Mouse (Mus musculus): ENCODE measurements around the gene Psap. TPM values are rescaled to one million over a fixed set of nuclear protein-coding genes. Genes with fewer than 3 reads are reported as not detected.
A peak's percentile ranks its signal among the peaks of the same experiment; 100 is the strongest.

Gene Psap
- polyA plus RNA-seq, 1 experiment from 2014 or later = 226 TPM

DNA sequence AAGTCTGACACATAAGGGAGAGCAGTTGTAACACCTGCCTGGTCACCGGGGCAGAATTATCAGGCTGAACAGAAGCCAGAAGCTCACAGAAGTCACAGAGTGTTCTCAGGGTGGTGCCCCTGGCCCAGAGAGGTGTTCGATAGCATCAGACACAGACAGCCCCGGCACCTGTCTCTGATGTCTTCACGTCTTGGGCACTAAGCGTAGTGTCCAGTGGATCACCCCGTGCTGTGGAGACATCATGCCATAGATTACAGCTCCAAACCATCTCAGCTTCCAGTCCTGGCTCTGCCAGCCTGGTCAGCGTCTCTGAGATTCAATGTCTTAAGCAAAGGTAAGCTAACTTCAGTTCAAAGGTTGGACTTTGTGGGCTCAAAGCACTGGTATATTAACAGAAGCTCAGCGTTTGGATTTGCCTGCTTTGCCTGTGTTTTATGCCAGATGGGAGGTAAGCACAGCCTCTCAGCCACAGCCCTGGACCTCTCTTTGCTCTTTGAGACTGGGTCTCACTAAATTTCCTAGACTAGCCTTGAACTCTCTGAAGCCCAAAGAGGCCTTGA is 10.5 kb upstream of the Psap start:
- ATAC-seq (ENCODE audit: insufficient number of reproducible peaks, low FRiP score, low TSS enrichment, low read depth) = no peak
- Histone ChIP-seq H3K27ac (no peak overlapping the region), H3K36me3 (no peaks in the 10 kb centered on the region), H3K9ac (no peak overlapping the region), H3K27me3 (no peaks in the 10 kb centered on the region), H3K4me2 (no peak overlapping the region), H3K4me1 (0 out of 2 replicates have a peak, but pooled peaks cover 5% of the 10 kb centered on the region), H3K9me3 (no peaks in the 10 kb centered on the region), H3K4me3 (no peak overlapping the region)
- 86% methylated on average over 8 of the region's 8 CpGs for WGBS

DNA sequence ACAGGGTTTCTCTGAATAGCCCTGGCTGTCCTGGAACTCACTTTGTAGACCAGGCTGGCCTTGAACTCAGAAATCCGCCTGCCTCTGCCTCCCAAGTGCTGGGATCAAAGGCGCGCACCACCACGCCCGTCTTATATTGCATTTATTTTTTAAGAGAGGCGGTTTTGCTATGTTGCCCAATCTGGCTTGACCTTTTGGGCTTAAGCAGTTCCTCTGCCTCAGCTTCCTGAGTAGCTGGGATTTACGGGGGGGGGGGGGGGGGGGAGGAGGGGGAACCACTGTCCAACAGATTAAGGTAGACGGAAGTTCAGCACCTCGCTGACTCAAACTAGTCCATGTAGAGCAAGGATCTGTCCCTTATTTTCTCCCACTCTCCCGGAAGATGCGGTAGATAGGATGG is 8.7 kb upstream of the Psap start:
- H3K27me3 ChIP-seq = no peaks in the 10 kb centered on the region

DNA sequence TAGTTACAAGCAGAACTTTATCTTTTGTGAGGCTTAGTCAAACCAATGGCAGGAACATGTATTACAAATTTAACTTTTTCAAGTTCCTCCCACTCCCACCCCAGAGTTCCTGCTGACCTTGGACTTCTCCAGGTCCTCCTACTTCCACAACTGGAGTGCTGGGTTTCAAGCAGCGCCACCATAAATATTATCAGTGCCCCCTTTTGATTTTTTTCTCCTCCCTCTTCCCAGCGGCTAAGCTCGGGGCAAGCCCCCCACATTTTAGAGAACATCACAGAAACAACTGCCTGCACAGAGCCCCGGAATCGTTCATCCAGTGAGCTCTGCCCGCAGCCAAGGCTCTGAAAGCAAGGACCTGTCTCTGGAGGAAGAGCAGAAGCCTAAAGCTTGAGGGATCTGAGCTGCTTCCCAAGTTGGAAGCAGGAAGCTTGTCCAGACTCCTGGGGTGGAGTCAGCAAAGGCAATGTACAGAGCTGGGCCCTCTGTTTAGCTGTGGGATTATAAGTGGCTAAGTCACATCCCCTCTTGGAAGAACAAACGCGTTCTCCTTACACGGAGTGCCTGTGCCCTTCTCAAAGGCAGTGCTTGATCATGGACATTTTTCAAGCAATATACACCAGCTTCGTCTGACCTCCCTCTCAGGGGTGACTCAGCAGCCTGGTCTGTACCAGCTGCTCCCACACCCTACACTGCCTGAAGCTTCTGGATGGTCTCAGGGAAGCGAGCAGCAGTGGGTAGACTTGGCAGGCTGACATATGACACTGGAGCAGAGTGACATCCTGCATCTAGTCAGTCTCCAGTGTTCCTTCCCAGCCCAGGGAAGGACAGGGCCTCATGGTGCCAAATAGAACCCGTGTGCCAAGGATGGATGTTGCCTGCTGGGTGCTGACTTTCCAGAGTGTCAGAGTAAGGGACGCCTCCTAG is 8.0 kb upstream of the Psap start:
- no peaks in the 10 kb centered on the region for H3K9me3 ChIP-seq
- H3K9ac ChIP-seq = no peak overlapping the region
- H3K4me3 ChIP-seq = no peak overlapping the region
- H3K27me3 ChIP-seq = no peaks in the 10 kb centered on the region
- no peak overlapping the region for H3K4me2 ChIP-seq
- no peaks in the 10 kb centered on the region for H3K4me1 ChIP-seq
- ATAC-seq (ENCODE audit: insufficient number of reproducible peaks, low FRiP score, low TSS enrichment, low read depth) = no peak
- no peaks in the 10 kb centered on the region for H3K36me3 ChIP-seq
- whole genome bisulfite sequencing = 70% methylated on average over 13 of the region's 13 CpGs
- H3K27ac ChIP-seq = no peak overlapping the region; the same call in 1 of the 2 replicates

More for the DNA sequence above, 8.7 kb upstream of the Psap start:
- H3K9me3 ChIP-seq = no peaks in the 10 kb centered on the region
- ATAC-seq (ENCODE audit: insufficient number of reproducible peaks, low FRiP score, low TSS enrichment, low read depth) = no peak
- no peak overlapping the region for H3K27ac ChIP-seq
- H3K4me3 ChIP-seq = no peak overlapping the region
- WGBS = 78% methylated on average over 11 of the region's 11 CpGs
- H3K4me2 ChIP-seq = no peak overlapping the region
- H3K36me3 ChIP-seq = no peaks in the 10 kb centered on the region
- H3K4me1 ChIP-seq = no peaks in the 10 kb centered on the region
- H3K9ac ChIP-seq = no peak overlapping the region

DNA sequence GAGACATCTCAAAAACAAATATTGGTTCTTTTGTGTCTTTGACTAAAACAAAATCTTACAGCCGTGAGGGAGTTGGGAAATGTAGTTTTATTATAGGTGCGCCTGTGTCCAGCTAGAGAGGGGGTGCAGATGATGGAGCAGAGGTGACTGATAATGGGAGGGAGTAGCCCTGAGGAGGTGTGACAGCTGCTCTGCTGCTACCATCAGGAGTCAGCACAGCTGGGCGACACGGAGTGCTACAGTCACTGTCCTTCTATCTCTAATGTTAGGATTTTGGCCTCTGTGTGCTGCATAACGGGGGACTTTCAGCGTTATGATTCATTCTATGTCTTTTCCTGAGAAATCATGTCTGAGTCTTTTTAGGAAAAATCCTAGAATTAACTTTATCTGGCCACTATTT is 6.4 kb upstream of the Psap start:
- no peak for ATAC-seq (ENCODE audit: insufficient number of reproducible peaks, low FRiP score, low TSS enrichment, low read depth)
- no peak overlapping the region for H3K4me3 ChIP-seq
- 70% methylated on average over 6 of the region's 6 CpGs for WGBS

DNA sequence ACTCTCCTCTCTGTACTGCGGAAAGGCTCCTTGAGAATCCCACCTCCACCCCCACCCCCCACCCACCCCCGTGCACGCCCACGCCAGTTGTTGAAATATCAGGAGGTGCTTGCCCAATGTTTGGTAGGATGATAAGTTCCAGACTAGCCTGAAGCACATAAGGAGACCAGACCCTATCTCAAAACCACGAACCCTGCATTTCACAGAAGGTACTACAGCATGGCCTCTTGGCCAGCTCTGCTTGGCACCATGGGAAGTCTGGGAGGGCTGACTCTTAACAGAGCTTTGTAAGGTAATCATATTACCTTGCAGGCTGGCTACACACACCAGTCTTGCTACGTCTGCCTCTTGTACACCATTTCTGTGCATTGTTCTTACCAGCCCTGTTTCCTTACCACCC is 5.2 kb upstream of the Psap start:
- no peak overlapping the region for H3K27ac ChIP-seq
- WGBS = 49% methylated on average over 6 of the region's 6 CpGs
- no peaks in the 10 kb centered on the region for H3K9me3 ChIP-seq
- H3K4me2 ChIP-seq = no peak overlapping the region
- no peak for ATAC-seq (ENCODE audit: insufficient number of reproducible peaks, low FRiP score, low TSS enrichment, low read depth)
- H3K4me3 ChIP-seq = no peak overlapping the region
- H3K4me1 ChIP-seq = peaks cover 4% of the 10 kb centered on the region; the same call in 1 of the 2 replicates
- H3K27me3 ChIP-seq = no peaks in the 10 kb centered on the region
- H3K36me3 ChIP-seq = no peaks in the 10 kb centered on the region
- no peak overlapping the region for H3K9ac ChIP-seq

More for the DNA sequence above, 6.4 kb upstream of the Psap start:
- no peaks in the 10 kb centered on the region for H3K27me3 ChIP-seq
- H3K4me1 ChIP-seq = no peaks in the 10 kb centered on the region
- no peak overlapping the region for H3K4me2 ChIP-seq
- no peak overlapping the region for H3K27ac ChIP-seq
- no peaks in the 10 kb centered on the region for H3K36me3 ChIP-seq
- no peaks in the 10 kb centered on the region for H3K9me3 ChIP-seq
- no peak overlapping the region for H3K9ac ChIP-seq

DNA sequence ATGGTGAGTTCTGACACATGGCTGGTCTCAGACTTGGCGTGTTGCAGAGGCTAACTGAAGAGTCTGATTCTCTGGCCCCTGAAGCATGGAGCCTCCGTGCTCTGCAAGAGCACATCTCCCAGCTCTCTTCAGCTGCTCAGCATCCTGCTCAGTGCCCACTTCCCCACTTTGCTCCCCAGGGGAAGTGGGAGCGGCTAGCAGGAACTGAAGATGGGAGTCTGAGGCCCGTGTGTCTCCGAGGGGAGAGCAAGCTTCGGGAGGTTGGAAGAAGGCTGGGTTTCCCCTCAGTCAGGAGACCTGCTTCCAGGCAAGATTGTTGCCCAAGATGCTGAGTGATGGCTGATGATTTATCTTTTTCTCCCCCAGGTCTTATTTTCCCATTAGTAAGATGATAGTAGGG is 4.0 kb upstream of the Psap start:
- no peaks in the 10 kb centered on the region for H3K9me3 ChIP-seq
- H3K4me3 ChIP-seq = no peak overlapping the region
- ATAC-seq (ENCODE audit: insufficient number of reproducible peaks, low FRiP score, low TSS enrichment, low read depth) = no peak
- 61% methylated on average over 6 of the region's 6 CpGs for WGBS
- 0 out of 2 replicates have a peak overlapping the region, but pooled peaks have one; percentile 4 for H3K9ac ChIP-seq
- no peak overlapping the region for H3K4me2 ChIP-seq
- no peak overlapping the region for H3K27ac ChIP-seq
- H3K4me1 ChIP-seq = peaks cover 9% of the 10 kb centered on the region; the same call in 1 of the 2 replicates
- no peaks in the 10 kb centered on the region for H3K27me3 ChIP-seq
- no peaks in the 10 kb centered on the region for H3K36me3 ChIP-seq

DNA sequence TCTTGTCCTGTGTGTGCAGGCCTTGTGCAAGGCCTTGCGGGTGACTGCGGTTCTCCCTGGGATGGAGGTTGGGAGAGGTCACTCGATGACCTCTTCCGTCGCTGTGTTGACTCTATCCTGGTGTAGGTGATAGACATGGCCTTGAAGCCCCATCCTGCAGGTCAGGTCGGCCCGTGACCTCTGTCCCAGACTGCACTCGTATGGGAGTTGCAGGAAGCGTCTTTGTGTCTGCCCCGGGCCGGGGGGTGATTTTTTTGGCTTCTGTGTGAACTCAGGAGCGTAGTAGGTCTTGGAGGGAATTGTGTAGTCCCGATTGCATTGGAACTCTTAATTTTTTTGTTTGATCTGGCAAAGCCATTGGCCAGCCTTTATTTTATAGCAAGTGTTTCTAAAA is 576 bp downstream of the Psap start:
- 6% methylated on average over 13 of the region's 13 CpGs for WGBS
- peak overlapping the region; percentile 88 for H3K27ac ChIP-seq
- no peaks in the 10 kb centered on the region for H3K27me3 ChIP-seq
- no peaks in the 10 kb centered on the region for H3K36me3 ChIP-seq
- peak overlapping the region; percentile 89 for H3K9ac ChIP-seq
- H3K4me1 ChIP-seq = peaks cover 49% of the 10 kb centered on the region
- no peaks in the 10 kb centered on the region for H3K9me3 ChIP-seq
- 0 out of 2 replicates have a peak, but pooled peaks have one; percentile 1 for ATAC-seq (ENCODE audit: insufficient number of reproducible peaks, low FRiP score, low TSS enrichment, low read depth)
- peak overlapping the region; percentile 83 for H3K4me3 ChIP-seq
- H3K4me2 ChIP-seq = peak overlapping the region; percentile 85

DNA sequence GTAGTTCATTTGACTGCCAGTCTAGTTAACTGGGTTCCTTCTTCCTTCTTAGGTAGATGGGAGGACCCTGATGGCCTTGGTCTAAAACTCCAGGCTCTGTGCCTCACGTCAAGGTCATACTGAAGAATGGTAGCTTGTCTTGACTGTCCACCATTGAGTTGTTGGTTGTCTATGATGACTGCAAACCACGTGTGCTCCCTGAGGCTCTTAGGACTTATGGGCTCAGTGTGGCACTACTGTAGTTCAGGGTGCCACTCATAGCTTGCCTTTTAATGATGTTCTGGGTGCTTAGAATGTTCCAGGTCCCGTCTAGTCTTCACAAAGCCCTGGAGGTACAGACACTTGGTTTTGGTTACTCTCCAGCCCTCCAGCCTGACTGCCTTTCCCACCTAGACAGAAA is 1.4 kb downstream of the Psap start:
- 77% methylated on average over 3 of the region's 3 CpGs for WGBS
- Histone ChIP-seq H3K4me2 (peak overlapping the region; percentile 85), H3K9me3 (no peaks in the 10 kb centered on the region), H3K36me3 (no peaks in the 10 kb centered on the region), H3K27me3 (no peaks in the 10 kb centered on the region), H3K9ac (no peak overlapping the region), H3K4me1 (peaks cover 49% of the 10 kb centered on the region), H3K4me3 (peak overlapping the region; percentile 83), H3K27ac (0 out of 2 replicates have a peak overlapping the region, but pooled peaks have one; percentile 17)
- no peak for ATAC-seq (ENCODE audit: insufficient number of reproducible peaks, low FRiP score, low TSS enrichment, low read depth)

DNA sequence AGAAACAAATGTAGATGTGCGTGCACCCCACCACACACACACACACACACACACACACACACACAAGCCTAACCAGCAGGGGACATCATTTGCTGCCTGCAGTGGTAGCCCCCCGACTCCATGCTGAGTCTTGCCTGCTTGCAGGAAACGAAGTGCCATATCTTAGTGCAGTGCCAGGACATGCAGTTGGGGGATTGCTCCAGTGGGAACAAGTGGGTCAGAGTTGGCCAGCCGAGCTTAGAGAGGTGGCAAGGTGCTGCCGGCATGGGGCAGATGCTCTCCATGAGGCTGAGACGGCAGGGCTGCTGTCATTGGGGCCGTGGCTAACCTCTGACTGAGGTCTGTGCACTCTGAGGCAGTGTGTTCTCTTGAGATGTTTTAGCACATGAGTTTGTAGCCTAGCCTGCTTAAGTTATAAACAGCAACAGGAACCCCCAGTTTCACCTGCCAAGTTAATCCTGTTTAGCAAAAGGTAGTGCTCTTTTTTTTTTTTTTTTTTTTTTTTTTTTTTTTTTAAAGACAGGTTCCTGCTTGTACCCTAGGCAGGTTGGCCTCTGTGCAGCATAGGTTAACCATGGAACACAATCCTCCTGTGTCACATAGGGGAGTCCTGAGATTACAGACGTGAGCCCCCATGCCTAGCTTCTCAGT is 2.0 kb downstream of the Psap start:
- Histone ChIP-seq H3K9ac (no peak overlapping the region), H3K4me2 (peak overlapping the region; percentile 85), H3K27me3 (no peaks in the 10 kb centered on the region), H3K27ac (peak overlapping the region; percentile 50), H3K36me3 (no peaks in the 10 kb centered on the region), H3K9me3 (no peaks in the 10 kb centered on the region), H3K4me1 (peaks cover 52% of the 10 kb centered on the region), H3K4me3 (peak overlapping the region; percentile 83; the same call in 1 of the 2 replicates)
- 56% methylated on average over 8 of the region's 8 CpGs for WGBS
- ATAC-seq (ENCODE audit: insufficient number of reproducible peaks, low FRiP score, low TSS enrichment, low read depth) = no peak

DNA sequence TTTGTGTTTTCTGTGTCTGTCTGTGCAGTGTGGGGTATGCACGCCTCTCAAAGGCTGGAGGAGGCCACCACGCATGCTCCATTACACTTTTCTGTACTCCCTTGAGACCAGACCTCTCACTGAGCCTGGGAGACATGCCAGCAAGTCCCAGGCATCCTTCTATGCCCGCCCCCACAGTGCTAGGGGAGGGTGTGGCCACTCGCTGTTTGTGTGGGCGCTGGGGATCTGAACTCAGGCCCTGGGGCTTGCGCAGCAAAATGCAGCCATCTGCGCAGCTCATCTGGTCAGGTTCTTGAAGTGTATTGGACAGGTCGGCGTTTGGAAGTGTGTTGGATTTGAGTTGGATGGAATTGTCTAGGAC is 2.5 kb downstream of the Psap start:
- Histone ChIP-seq H3K36me3 (no peaks in the 10 kb centered on the region), H3K9me3 (no peaks in the 10 kb centered on the region), H3K27ac (peak overlapping the region; percentile 50), H3K4me3 (peak overlapping the region; percentile 7), H3K4me2 (peak overlapping the region; percentile 85), H3K9ac (no peak overlapping the region), H3K4me1 (peaks cover 57% of the 10 kb centered on the region), H3K27me3 (no peaks in the 10 kb centered on the region)
- 80% methylated on average over 9 of the region's 9 CpGs for WGBS
- ATAC-seq (ENCODE audit: insufficient number of reproducible peaks, low FRiP score, low TSS enrichment, low read depth) = no peak

DNA sequence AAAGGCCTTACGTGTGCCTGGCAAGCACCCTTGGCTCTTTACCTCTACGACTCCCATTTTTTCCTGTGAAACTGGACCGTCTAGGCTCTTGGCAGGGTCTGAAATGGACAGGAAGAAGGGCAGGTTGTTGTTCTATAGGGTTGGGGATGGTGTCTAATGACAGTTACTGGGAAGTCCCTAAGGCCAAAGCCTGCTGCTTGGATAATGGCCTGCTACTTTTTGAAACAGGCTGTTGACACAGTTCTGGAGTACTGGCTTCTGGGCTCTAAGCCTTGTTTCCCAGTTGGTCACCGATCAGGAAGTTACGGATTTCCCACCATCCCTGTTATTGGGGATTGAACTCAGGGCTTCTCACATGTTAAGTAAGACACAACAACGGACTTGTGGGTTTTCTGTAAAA is 2.9 kb downstream of the Psap start:
- H3K9me3 ChIP-seq = no peaks in the 10 kb centered on the region
- H3K9ac ChIP-seq = no peak overlapping the region
- ATAC-seq (ENCODE audit: insufficient number of reproducible peaks, low FRiP score, low TSS enrichment, low read depth) = no peak
- H3K4me1 ChIP-seq = peaks cover 61% of the 10 kb centered on the region
- 82% methylated on average over 6 of the region's 6 CpGs for WGBS
- H3K4me2 ChIP-seq = peak overlapping the region; percentile 85
- H3K4me3 ChIP-seq = no peak overlapping the region
- H3K27ac ChIP-seq = no peak overlapping the region; the same call in 1 of the 2 replicates
- H3K36me3 ChIP-seq = no peaks in the 10 kb centered on the region
- no peaks in the 10 kb centered on the region for H3K27me3 ChIP-seq

DNA sequence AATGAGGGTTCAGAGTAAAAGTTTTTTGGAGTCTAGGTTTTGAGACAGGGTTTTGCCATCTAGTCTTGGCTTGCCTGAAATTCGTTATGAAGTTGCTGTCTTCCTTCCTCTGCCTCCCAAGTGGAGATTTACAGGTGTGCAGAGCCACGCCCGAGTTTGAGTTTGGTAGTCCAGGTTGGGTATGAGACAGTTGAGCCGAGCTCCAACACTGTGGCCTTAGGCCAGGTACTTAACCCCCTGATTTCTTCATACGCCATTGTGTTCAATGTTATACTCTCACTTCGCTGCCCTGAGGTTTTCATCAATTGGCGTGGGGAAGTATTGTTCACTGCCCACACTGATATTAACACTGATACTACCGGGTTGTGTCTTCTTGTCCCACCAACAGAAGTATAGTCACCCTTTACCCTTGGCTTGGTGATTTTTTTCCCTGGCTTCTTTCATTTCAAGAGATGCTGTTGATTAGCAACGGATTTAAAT is 4.2 kb downstream of the Psap start:
- H3K4me1 ChIP-seq = peaks cover 74% of the 10 kb centered on the region
- no peak overlapping the region for H3K4me2 ChIP-seq
- 82% methylated on average over 9 of the region's 9 CpGs for WGBS
- no peaks in the 10 kb centered on the region for H3K27me3 ChIP-seq
- no peak overlapping the region for H3K9ac ChIP-seq
- no peak overlapping the region for H3K27ac ChIP-seq
- H3K36me3 ChIP-seq = no peaks in the 10 kb centered on the region
- ATAC-seq (ENCODE audit: insufficient number of reproducible peaks, low FRiP score, low TSS enrichment, low read depth) = no peak
- H3K4me3 ChIP-seq = no peak overlapping the region
- no peaks in the 10 kb centered on the region for H3K9me3 ChIP-seq

All from limb, embryonic 15.5 days (tissue).